Mouse (Mus musculus): Measurements from ENCODE around the gene Txnrd1. TPM values are rescaled to one million over a fixed set of nuclear protein-coding genes. Genes with fewer than 3 reads are reported as not detected.

Gene Txnrd1
- total RNA-seq, 2 experiments from 2014 or later = 43.0 to 43.4 TPM

Other genes with a start within 250 kb of the Txnrd1 start
- gene 1190007I07Rik, start 210.7 kb upstream of the Txnrd1 start, total RNA-seq (2021) = 10 to 100 TPM; 19.9 to 20.8 TPM
- gene Tdg, start 204.1 kb upstream of the Txnrd1 start, total RNA-seq (2021) = 10 to 100 TPM; 50.0 to 55.6 TPM
- 10 to 100 TPM; 14.6 to 22.7 TPM for gene Glt8d2, start 143.3 kb upstream of the Txnrd1 start, total RNA-seq (2021)
- gene Hcfc2, start 137.8 kb upstream of the Txnrd1 start, total RNA-seq (2021) = 10 to 100 TPM; 43.0 to 45.2 TPM
- 10 to 100 TPM; 59.7 to 63.4 TPM for gene Nfyb, start 69.8 kb upstream of the Txnrd1 start, total RNA-seq (2021)
- 1 to 10 TPM in 1 of 2 experiments, under 1 TPM in 1; 0.66 to 2.4 TPM for gene Eid3, start 32.7 kb downstream of the Txnrd1 start, total RNA-seq (2021)
- 10 to 100 TPM; 33.9 to 36.5 TPM for gene Chst11, start 151.5 kb downstream of the Txnrd1 start, total RNA-seq (2021)